Mouse (Mus musculus): ENCODE data around the gene Tspan6. TPM values are rescaled to one million over a fixed set of nuclear protein-coding genes. Genes with fewer than 3 reads are reported as not detected.

The Tspan6 gene
- polyA plus RNA-seq, 1 experiment: 88.1 TPM

DNA sequence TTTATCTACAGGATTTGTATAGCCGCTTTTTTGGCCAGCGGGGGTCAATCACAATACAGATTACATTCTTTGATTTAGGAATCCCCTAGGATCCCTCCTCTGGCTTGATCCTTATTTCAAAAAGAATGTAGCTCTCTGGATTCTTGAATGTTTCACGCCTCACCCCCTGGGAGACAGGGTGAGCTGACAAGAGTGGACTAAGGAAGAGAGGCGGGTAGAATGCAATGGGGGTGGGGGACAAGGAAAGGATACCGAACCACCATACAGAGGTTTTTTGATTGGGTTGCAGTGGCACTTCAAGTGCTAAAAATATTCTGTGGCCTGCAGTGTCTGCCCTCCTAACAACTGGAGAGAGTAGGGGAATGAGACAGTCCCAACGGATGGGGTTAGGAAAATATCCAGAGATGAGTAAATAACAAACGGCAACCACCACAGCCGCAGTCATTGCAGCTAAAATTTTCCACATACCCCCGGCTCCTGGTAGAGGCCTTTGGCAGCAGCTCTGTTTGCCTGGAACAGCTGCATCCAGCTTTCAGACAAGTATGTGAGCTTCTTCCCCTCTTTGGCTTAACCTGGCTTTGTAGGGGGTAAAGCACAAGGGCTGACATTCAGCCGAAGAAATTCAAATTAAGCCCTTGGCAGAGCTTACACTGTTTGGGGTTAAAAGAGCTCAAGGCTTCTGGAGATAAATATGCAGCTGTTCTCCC is 13.3 kb upstream of the Tspan6 start:
- Histone ChIP-seq H3K4me3 (ENCODE audit: insufficient read depth, low read length) (no peak overlapping the region), H3K4me1 (ENCODE audit: control insufficient read depth, insufficient read depth, low read length) (peaks cover 4% of the 10 kb centered on the region; the same call in 1 of the 2 replicates), H3K27ac (ENCODE audit: insufficient read depth, low read length) (peak overlapping the region; percentile 84)
- TF ChIP-seq POLR2A (IDR thresholded peaks at IDR 0.05; ENCODE audit: low read depth, low read length) (no peak), CTCF (IDR thresholded peaks at IDR 0.05; ENCODE audit: borderline replicate concordance, insufficient read depth, low read length) (no peak)

DNA sequence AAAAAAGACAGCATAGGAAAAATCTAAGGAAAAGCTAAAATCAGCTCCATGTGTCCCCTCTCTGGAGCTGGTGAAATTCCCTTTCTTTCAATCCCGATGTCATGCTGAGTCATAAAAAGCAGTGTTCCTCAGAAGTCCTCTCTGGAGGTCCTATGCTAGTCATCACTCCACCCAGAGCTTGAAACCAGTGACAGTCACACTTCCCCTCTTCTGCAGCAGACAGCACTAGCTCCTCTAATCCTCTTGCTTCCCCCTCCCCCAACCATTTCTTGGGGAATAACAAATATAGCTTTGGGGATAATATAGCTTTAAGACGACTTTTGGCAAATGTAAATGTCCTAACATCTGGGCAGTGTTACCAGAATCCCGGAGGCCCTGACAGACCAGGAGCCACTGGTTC is 10.0 kb upstream of the Tspan6 start, which contains the start of gene Srpx2:
Srpx2 (plus strand) TSS at position 166 of the 400 bp plus-strand sequence.
- TF ChIP-seq POLR2A (IDR thresholded peaks at IDR 0.05; ENCODE audit: low read depth, low read length) (no peak), CTCF (IDR thresholded peaks at IDR 0.05; ENCODE audit: borderline replicate concordance, insufficient read depth, low read length) (no peak)
- no peaks in the 10 kb centered on the region for H3K4me1 ChIP-seq (ENCODE audit: control insufficient read depth, insufficient read depth, low read length)

DNA sequence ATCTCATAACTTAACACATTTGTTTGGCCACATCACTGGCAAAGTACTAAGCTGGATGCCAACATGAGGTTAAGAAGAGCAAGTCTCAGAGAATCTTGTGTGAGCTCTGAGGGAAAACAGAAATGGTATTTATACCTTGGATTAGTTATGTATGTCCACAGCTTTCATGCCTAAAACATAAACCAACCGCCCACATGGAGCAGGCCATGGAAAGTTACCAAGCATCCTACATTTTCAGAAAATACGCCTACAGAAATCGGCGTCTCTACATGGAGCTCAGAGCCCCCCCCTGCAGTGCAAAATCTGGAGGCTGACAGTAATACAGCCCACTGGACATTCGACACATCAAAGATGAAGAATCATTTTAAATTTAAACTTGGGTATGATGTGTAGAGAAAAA is 10.1 kb downstream of the Tspan6 start:
- Histone ChIP-seq H3K27ac (ENCODE audit: insufficient read depth, low read length) (no peak overlapping the region), H3K4me3 (ENCODE audit: insufficient read depth, low read length) (no peak overlapping the region), H3K4me1 (ENCODE audit: control insufficient read depth, insufficient read depth, low read length) (no peaks in the 10 kb centered on the region)
- TF ChIP-seq CTCF (IDR thresholded peaks at IDR 0.05; ENCODE audit: borderline replicate concordance, insufficient read depth, low read length): no peak
- TF ChIP-seq POLR2A (IDR thresholded peaks at IDR 0.05; ENCODE audit: low read depth, low read length): no peak

More for the DNA sequence above, 10.0 kb upstream of the Tspan6 start, which contains the start of gene Srpx2:
- Histone ChIP-seq H3K27ac (ENCODE audit: insufficient read depth, low read length) (peak within 1 kb of the TSS; percentile 68), H3K4me3 (ENCODE audit: insufficient read depth, low read length) (peak within 1 kb of the TSS; percentile 36)

DNA sequence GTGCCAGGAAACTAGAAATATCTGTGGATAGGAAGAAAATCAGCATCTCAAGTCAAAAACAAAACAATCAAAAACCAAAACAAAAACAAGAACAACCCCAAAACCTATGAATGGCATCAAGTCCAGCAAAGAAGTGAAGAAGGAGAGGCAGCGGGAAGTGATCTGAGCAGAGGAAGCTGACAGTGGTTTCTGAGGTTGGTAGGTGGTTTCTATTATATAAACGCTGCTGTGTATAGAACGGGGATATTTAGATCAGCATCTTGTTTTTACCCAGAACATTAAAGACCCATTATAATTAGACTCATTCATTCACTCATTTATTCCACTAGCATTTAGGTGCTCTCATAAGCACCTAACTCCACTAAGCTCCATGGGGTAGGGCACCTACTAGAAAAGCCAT is 10.9 kb downstream of the Tspan6 start:
- TF ChIP-seq CTCF (IDR thresholded peaks at IDR 0.05; ENCODE audit: borderline replicate concordance, insufficient read depth, low read length) (no peak), POLR2A (IDR thresholded peaks at IDR 0.05; ENCODE audit: low read depth, low read length) (no peak)
- Histone ChIP-seq H3K4me1 (ENCODE audit: control insufficient read depth, insufficient read depth, low read length) (no peaks in the 10 kb centered on the region), H3K4me3 (ENCODE audit: insufficient read depth, low read length) (no peak overlapping the region), H3K27ac (ENCODE audit: insufficient read depth, low read length) (no peak overlapping the region)

DNA sequence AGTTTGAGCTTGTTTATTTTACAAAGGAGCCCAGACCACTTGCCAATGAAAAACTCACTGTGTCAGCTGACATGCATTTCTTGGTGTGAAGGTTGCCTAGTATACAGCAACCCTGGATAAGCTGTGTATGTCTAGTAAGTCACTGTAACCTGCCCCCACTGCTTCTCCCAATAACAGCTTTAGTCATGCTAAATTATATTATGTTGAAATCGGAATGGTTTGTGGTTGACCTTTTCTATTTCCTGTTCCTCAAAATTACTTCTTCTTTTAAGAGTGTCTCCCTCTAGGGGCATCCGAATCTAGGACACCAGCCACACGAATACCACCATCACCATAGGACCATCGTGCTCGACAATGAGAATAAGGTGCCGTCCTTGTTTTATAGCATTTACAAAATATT is 28.5 kb downstream of the Tspan6 start:
- Histone ChIP-seq H3K4me1 (ENCODE audit: control insufficient read depth, insufficient read depth, low read length) (no peaks in the 10 kb centered on the region), H3K4me3 (ENCODE audit: insufficient read depth, low read length) (no peak overlapping the region), H3K27ac (ENCODE audit: insufficient read depth, low read length) (no peak overlapping the region)
- TF ChIP-seq POLR2A (IDR thresholded peaks at IDR 0.05; ENCODE audit: low read depth, low read length) (no peak), CTCF (IDR thresholded peaks at IDR 0.05; ENCODE audit: borderline replicate concordance, insufficient read depth, low read length) (no peak)

DNA sequence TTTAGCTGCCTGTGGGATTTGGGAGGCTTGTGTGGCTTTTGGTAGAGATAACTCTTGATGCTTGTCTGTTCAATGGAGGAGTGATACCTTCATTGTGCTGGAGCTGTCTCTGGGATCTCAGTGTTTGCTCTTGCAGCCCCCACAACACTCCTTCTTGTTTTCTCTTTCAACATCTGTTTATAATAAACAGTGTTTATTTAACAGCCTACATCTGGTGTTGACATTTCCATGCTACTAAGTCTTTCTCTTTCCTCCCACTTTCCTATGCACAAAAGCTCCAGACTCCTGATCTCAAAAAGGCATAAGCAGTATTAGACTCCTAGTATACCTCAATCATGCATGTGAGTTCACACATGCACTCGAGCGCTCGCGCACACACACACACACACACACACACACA is 44.6 kb downstream of the Tspan6 start:
- no peak overlapping the region for H3K4me3 ChIP-seq (ENCODE audit: insufficient read depth, low read length)
- TF ChIP-seq POLR2A (IDR thresholded peaks at IDR 0.05; ENCODE audit: low read depth, low read length): no peak
- TF ChIP-seq CTCF (IDR thresholded peaks at IDR 0.05; ENCODE audit: borderline replicate concordance, insufficient read depth, low read length): no peak
- H3K27ac ChIP-seq (ENCODE audit: insufficient read depth, low read length): no peak overlapping the region

DNA sequence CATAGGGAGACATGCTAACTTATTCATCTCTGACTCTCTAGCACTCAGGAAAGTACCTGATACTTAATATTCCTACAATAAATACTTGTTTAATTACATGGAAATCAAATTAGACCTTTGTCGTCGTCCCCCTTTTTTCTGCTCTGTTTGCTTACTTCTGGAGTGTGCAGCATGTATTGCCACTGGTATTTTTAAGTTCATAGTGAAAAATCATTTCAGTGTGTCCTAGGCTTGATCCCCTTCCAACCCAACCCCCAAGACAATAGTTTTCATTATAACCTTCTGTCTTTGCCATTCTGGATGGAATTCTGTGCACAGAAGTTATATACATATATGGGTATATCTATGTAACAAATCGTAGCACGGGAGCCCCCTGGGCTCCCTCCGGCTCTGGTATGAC is 47.5 kb downstream of the Tspan6 start, which contains the start of gene Tnmd:
Tnmd (plus strand) TSS at position 301 of the 400 bp plus-strand sequence.
- H3K4me1 ChIP-seq (ENCODE audit: control insufficient read depth, insufficient read depth, low read length): no peaks in the 10 kb centered on the region
- no peak within 1 kb of the TSS for H3K4me3 ChIP-seq (ENCODE audit: insufficient read depth, low read length)
- TF ChIP-seq CTCF (IDR thresholded peaks at IDR 0.05; ENCODE audit: borderline replicate concordance, insufficient read depth, low read length): no peak
- TF ChIP-seq POLR2A (IDR thresholded peaks at IDR 0.05; ENCODE audit: low read depth, low read length): no peak
- no peak within 1 kb of the TSS for H3K27ac ChIP-seq (ENCODE audit: insufficient read depth, low read length)

More for the DNA sequence above, 44.6 kb downstream of the Tspan6 start:
- H3K4me1 ChIP-seq (ENCODE audit: control insufficient read depth, insufficient read depth, low read length): no peaks in the 10 kb centered on the region

Other genes with a start within 250 kb of the Tspan6 start
- 83.9 and 84.5 TPM in 2 replicates for gene Pcdh19, start 209.4 kb downstream of the Tspan6 start, polyA plus RNA-seq (2011; ENCODE audit: insufficient read length, low read depth, missing spikeins)
- gene Tnmd, start 47.4 kb downstream of the Tspan6 start, polyA plus RNA-seq (2011; ENCODE audit: insufficient read length, low read depth, missing spikeins): 45.8 and 105 TPM in 2 replicates
- gene Srpx2, start 10.0 kb upstream of the Tspan6 start, polyA plus RNA-seq (2011; ENCODE audit: insufficient read length, low read depth, missing spikeins): 26.2 and 28.5 TPM in 2 replicates
- 3.2 and 4.5 TPM in 2 replicates for gene Sytl4, start 83.4 kb upstream of the Tspan6 start, polyA plus RNA-seq (2011; ENCODE audit: insufficient read length, low read depth, missing spikeins)
- 29.3 and 39.3 TPM in 2 replicates for gene Cstf2, start 160.8 kb upstream of the Tspan6 start, polyA plus RNA-seq (2011; ENCODE audit: insufficient read length, low read depth, missing spikeins)

Measured in embryonic fibroblast, embryonic 13.5 days (primary cell).